Mouse (Mus musculus): ENCODE data around the gene Nos1. TPM values are rescaled to one million over a fixed set of nuclear protein-coding genes. Genes with fewer than 3 reads are reported as not detected.
"Not testable (repeated sequence)": the region's sequence is repeated elsewhere in the genome, so short reads cannot be mapped to it uniquely, and the experiment has no call there.

The Nos1 gene
- total and polyA plus RNA-seq, 2 experiments from 2014 or later = 0.05 to 0.53 TPM

- TF ChIP-seq EP300 (IDR thresholded peaks at IDR 0.05; ENCODE audit: low read depth) (no peak), CTCF (IDR thresholded peaks at IDR 0.05; ENCODE audit: low read depth) (no peak)
- WGBS = 80% methylated on average over 7 of the region's 7 CpGs
Measured at GRCm38 (mm10) chr5:117874236-117874635, 93.4 kb downstream of the Nos1 start.

GRCm38 (mm10) chr5:117879136-117879535 is 98.3 kb downstream of the Nos1 start:
- Histone ChIP-seq H3K4me1 (ENCODE audit: control insufficient read depth, insufficient read depth) (no peaks in the 10 kb centered on the region), H3K4me2 (ENCODE audit: low read depth, low read length) (no peak overlapping the region), H3K27ac (ENCODE audit: low read depth) (no peak overlapping the region), H3K9ac (replicated peaks; ENCODE audit: low read depth, low read length) (no peak overlapping the region), H3K36me3 (replicated peaks; ENCODE audit: control insufficient read depth, insufficient read depth, low read length) (no peaks in the 10 kb centered on the region), H3K4me3 (ENCODE audit: low read depth, low read length) (no peak overlapping the region), H3K27me3 (ENCODE audit: control insufficient read depth, insufficient read depth, low read length) (no peaks in the 10 kb centered on the region), H3K9me3 (replicated peaks; ENCODE audit: control insufficient read depth, low read length) (no peaks in the 10 kb centered on the region)
- DNase-seq (ENCODE audit: low spot score) (no peak), ATAC-seq (ENCODE audit: insufficient read depth, low read depth) (no peak)
- TF ChIP-seq CTCF (IDR thresholded peaks at IDR 0.05; ENCODE audit: low read depth) (no peak), EP300 (IDR thresholded peaks at IDR 0.05; ENCODE audit: low read depth) (no peak)
- 31% methylated on average over 14 of the region's 14 CpGs for WGBS

More at GRCm38 (mm10) chr5:117874236-117874635, 93.4 kb downstream of the Nos1 start:
- Histone ChIP-seq H3K27me3 (ENCODE audit: control insufficient read depth, insufficient read depth, low read length) (0 out of 2 replicates have a peak, but pooled peaks cover 2% of the 10 kb centered on the region), H3K9me3 (replicated peaks; ENCODE audit: control insufficient read depth, low read length) (no peaks in the 10 kb centered on the region), H3K4me1 (ENCODE audit: control insufficient read depth, insufficient read depth) (no peaks in the 10 kb centered on the region), H3K9ac (replicated peaks; ENCODE audit: low read depth, low read length) (no peak overlapping the region), H3K36me3 (replicated peaks; ENCODE audit: control insufficient read depth, insufficient read depth, low read length) (no peaks in the 10 kb centered on the region), H3K4me3 (ENCODE audit: low read depth, low read length) (no peak overlapping the region), H3K27ac (ENCODE audit: low read depth) (no peak overlapping the region), H3K4me2 (ENCODE audit: low read depth, low read length) (no peak overlapping the region)
- DNase-seq (ENCODE audit: low spot score) (no peak), ATAC-seq (ENCODE audit: insufficient read depth, low read depth) (no peak)

DNA sequence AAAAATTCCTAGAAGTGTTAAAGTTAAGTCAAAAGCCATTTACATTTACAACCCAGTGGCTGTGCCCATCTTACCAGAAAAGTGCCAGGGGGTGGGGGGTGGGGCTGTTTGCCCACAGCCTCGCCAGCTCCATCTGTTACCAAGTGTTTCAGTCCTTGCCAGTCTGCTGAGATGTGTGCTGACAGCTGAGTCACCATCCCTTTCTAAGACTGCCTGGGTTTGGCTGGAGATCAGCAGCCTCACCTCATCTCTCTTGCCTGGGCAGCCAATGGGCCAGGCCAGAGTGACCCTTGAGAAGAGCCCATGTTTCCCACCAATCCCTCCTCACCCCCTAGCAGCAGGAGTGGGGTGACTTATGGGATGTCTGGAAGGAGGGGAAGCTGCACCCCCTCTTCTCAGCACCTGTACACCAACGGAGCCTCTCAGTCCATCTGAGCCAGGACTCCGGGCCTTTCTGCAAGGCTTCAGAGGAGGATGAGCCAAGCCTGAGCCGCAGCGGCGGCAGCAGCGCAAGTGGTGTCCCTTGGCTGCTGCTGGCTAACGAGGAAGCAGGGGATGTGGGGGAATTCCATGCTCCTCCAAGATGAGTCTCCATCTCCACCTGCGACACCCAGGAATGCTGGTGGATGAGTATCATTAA is 100.2 kb downstream of the Nos1 start:
- no peaks in the 10 kb centered on the region for H3K27me3 ChIP-seq (ENCODE audit: control insufficient read depth, insufficient read depth, low read length)
- no peaks in the 10 kb centered on the region for H3K4me1 ChIP-seq (ENCODE audit: control insufficient read depth, insufficient read depth)
- no peaks in the 10 kb centered on the region for H3K9me3 ChIP-seq (replicated peaks; ENCODE audit: control insufficient read depth, low read length)
- no peak overlapping the region for H3K4me2 ChIP-seq (ENCODE audit: low read depth, low read length)
- H3K27ac ChIP-seq (ENCODE audit: low read depth) = no peak overlapping the region
- no peaks in the 10 kb centered on the region for H3K36me3 ChIP-seq (replicated peaks; ENCODE audit: control insufficient read depth, insufficient read depth, low read length)
- ATAC-seq (ENCODE audit: insufficient read depth, low read depth) (no peak), DNase-seq (ENCODE audit: low spot score) (no peak)
- WGBS = 80% methylated on average over 9 of the region's 9 CpGs
- no peak overlapping the region for H3K4me3 ChIP-seq (ENCODE audit: low read depth, low read length)
- TF ChIP-seq EP300 (IDR thresholded peaks at IDR 0.05; ENCODE audit: low read depth) (no peak), CTCF (IDR thresholded peaks at IDR 0.05; ENCODE audit: low read depth) (no peak)
- no peak overlapping the region for H3K9ac ChIP-seq (replicated peaks; ENCODE audit: low read depth, low read length)

GRCm38 (mm10) chr5:117882411-117882810 is 101.6 kb downstream of the Nos1 start:
- DNase-seq (ENCODE audit: low spot score) = not testable (repeated sequence)
- WGBS = 69% methylated on average over 1 of the region's 1 CpGs

DNA sequence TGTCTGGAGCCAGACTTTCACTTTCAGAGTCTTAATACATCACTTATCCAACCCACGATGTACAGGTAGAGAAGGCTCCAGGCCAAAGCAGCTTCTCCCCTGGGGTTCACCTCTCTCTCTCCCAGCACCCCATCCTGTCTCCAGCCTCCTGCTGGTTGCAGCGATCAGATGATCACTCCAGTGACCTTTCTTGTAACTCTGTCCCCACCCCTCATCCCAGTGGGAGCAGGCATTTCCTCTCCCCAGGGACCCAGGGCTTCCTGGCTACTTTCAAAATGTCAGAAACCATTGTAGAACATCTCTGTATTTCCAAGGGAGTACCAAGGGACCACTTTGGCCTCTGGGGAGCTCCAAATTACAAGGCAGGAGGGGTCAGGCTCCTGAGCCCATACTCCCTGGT is 104.2 kb downstream of the Nos1 start:
- H3K27me3 ChIP-seq (ENCODE audit: control insufficient read depth, insufficient read depth, low read length) = no peaks in the 10 kb centered on the region

More at GRCm38 (mm10) chr5:117882411-117882810, 101.6 kb downstream of the Nos1 start:
- not testable (repeated sequence) for H3K27me3 ChIP-seq (ENCODE audit: control insufficient read depth, insufficient read depth, low read length); H3K9me3 ChIP-seq (replicated peaks; ENCODE audit: control insufficient read depth, low read length); H3K4me3 ChIP-seq (ENCODE audit: low read depth, low read length); H3K27ac ChIP-seq (ENCODE audit: low read depth); H3K9ac ChIP-seq (replicated peaks; ENCODE audit: low read depth, low read length); ATAC-seq (ENCODE audit: insufficient read depth, low read depth); H3K4me1 ChIP-seq (ENCODE audit: control insufficient read depth, insufficient read depth); H3K4me2 ChIP-seq (ENCODE audit: low read depth, low read length); H3K36me3 ChIP-seq (replicated peaks; ENCODE audit: control insufficient read depth, insufficient read depth, low read length)

GRCm38 (mm10) chr5:117888126-117888525 is 107.3 kb downstream of the Nos1 start:
- no peak for TF ChIP-seq CTCF (IDR thresholded peaks at IDR 0.05; ENCODE audit: low read depth)
- TF ChIP-seq EP300 (IDR thresholded peaks at IDR 0.05; ENCODE audit: low read depth) = no peak
- WGBS = 64% methylated on average over 3 of the region's 3 CpGs
- Histone ChIP-seq H3K9ac (replicated peaks; ENCODE audit: low read depth, low read length) (no peak overlapping the region), H3K4me2 (ENCODE audit: low read depth, low read length) (no peak overlapping the region), H3K27ac (ENCODE audit: low read depth) (no peak overlapping the region), H3K4me1 (ENCODE audit: control insufficient read depth, insufficient read depth) (no peaks in the 10 kb centered on the region), H3K9me3 (replicated peaks; ENCODE audit: control insufficient read depth, low read length) (no peaks in the 10 kb centered on the region), H3K27me3 (ENCODE audit: control insufficient read depth, insufficient read depth, low read length) (no peaks in the 10 kb centered on the region), H3K4me3 (ENCODE audit: low read depth, low read length) (no peak overlapping the region), H3K36me3 (replicated peaks; ENCODE audit: control insufficient read depth, insufficient read depth, low read length) (no peaks in the 10 kb centered on the region)
- ATAC-seq (ENCODE audit: insufficient read depth, low read depth) (no peak), DNase-seq (ENCODE audit: low spot score) (no peak)

More for the DNA sequence above, 104.2 kb downstream of the Nos1 start:
- H3K9ac ChIP-seq (replicated peaks; ENCODE audit: low read depth, low read length) = no peak overlapping the region
- 57% methylated on average over 2 of the region's 2 CpGs for WGBS
- no peaks in the 10 kb centered on the region for H3K4me1 ChIP-seq (ENCODE audit: control insufficient read depth, insufficient read depth)
- ATAC-seq (ENCODE audit: insufficient read depth, low read depth) (no peak), DNase-seq (ENCODE audit: low spot score) (no peak)
- TF ChIP-seq EP300 (IDR thresholded peaks at IDR 0.05; ENCODE audit: low read depth) = no peak
- TF ChIP-seq CTCF (IDR thresholded peaks at IDR 0.05; ENCODE audit: low read depth) = no peak
- no peaks in the 10 kb centered on the region for H3K36me3 ChIP-seq (replicated peaks; ENCODE audit: control insufficient read depth, insufficient read depth, low read length)
- H3K4me3 ChIP-seq (ENCODE audit: low read depth, low read length) = no peak overlapping the region
- H3K27ac ChIP-seq (ENCODE audit: low read depth) = no peak overlapping the region
- no peaks in the 10 kb centered on the region for H3K9me3 ChIP-seq (replicated peaks; ENCODE audit: control insufficient read depth, low read length)
- H3K4me2 ChIP-seq (ENCODE audit: low read depth, low read length) = no peak overlapping the region

Data from heart, postnatal 0 days (tissue).